Mouse (Mus musculus) small intestine, adult 2 months (tissue): ENCODE results near the gene Pde9a. TPM values are rescaled to one million over a fixed set of nuclear protein-coding genes. Genes with fewer than 3 reads are reported as not detected.
A peak's percentile ranks its signal among the peaks of the same experiment; 100 is the strongest.

Experiments
- H3K27ac ChIP-seq: fragments of 200-500 bp; 2 replicates; pipeline ENCODE4 v1.5.1; 2012; ENCODE audit warnings: low read depth, low read length, control low read depth, inconsistent platforms; ENCODE audit not compliant: insufficient read depth
- H3K27me3 ChIP-seq: fragments of 200-500 bp; 2 replicates; pipeline ENCODE4 v1.6.1; 2012; ENCODE audit warnings: mild to moderate bottlenecking, moderate library complexity, low read length, inconsistent platforms; ENCODE audit not compliant: control insufficient read depth, insufficient read depth
- H3K36me3 ChIP-seq: fragments of 200-500 bp; 2 replicates; pipeline ENCODE4 v1.6.1; 2012; ENCODE audit warnings: mild to moderate bottlenecking, low read length, control low read depth, inconsistent platforms; ENCODE audit not compliant: control insufficient read depth, insufficient read depth
- H3K4me1 ChIP-seq: fragments of 200-500 bp; 2 replicates; pipeline ENCODE4 v1.6.1; 2012; ENCODE audit warnings: low read length, inconsistent platforms, mixed read lengths; ENCODE audit not compliant: control insufficient read depth, insufficient read depth, insufficient read length
- H3K4me3 ChIP-seq: fragments of 200-500 bp; 2 replicates; pipeline ENCODE4 v1.5.1; 2012; ENCODE audit warnings: low read depth, mild to moderate bottlenecking, control low read depth, inconsistent platforms, low read length, moderate library complexity
- CTCF ChIP-seq: fragments of 200-500 bp; IDR thresholded peaks from 2 replicates; pipeline ENCODE4 v1.5.1; 2012; ENCODE audit warnings: low read depth, mild to moderate bottlenecking, control low read depth, inconsistent platforms, low read length, moderate library complexity, mixed read lengths; ENCODE audit not compliant: insufficient replicate concordance, insufficient read length; ENCODE audit errors: extremely low read depth
- POLR2A ChIP-seq: fragments of 200-500 bp; IDR thresholded peaks from 2 replicates; pipeline ENCODE4 v1.6.1; 2012; ENCODE audit warnings: low read depth, mild to moderate bottlenecking, control low read depth, inconsistent platforms, low read length, moderate library complexity
- WGBS: fragments of 180-500 bp; shearing (Covaris S2); methylation state at CpG from one replicate; pipeline ENCODE4 v1.1.7; 2018; 5-methylcytosine and 5-hydroxymethylcytosine counted together
- polyA plus RNA-seq: library from polyadenylated mRNA; depleted of rRNA; stranded (reverse); fragments of >200 nt; gene quantifications from 2 replicates; pipeline ENCODE4 v1.2.3, GENCODE M21; 2012

Gene Pde9a
- polyA plus RNA-seq, 1 experiment = 394 TPM

- H3K36me3 ChIP-seq = peaks cover 10% of the 10 kb centered on the region
- H3K27me3 ChIP-seq = no peaks in the 10 kb centered on the region
- under 1% methylated on average over 56 of the region's 56 CpGs for WGBS
- peaks cover 4% of the 10 kb centered on the region; the same call in 1 of the 2 replicates for H3K4me1 ChIP-seq
- H3K27ac ChIP-seq = no peak overlapping the region
- peak overlapping the region; percentile 87 for H3K4me3 ChIP-seq
- no peak for TF ChIP-seq CTCF
- TF ChIP-seq POLR2A = 0 out of 2 replicates have a peak, but pooled peaks have one; percentile 7
These were observed 125.9 kb downstream of the Pde9a start for GRCm38 (mm10) chr17:31511792-31512495.

- H3K36me3 ChIP-seq = peaks cover 8% of the 10 kb centered on the region
- peaks cover 4% of the 10 kb centered on the region; the same call in 1 of the 2 replicates for H3K4me1 ChIP-seq
- no peak for TF ChIP-seq POLR2A
- TF ChIP-seq CTCF = no peak
- H3K27me3 ChIP-seq = no peaks in the 10 kb centered on the region
- no peak overlapping the region for H3K27ac ChIP-seq
- WGBS = 9% methylated on average over 6 of the region's 6 CpGs
- H3K4me3 ChIP-seq = peak overlapping the region; percentile 87
These were observed 126.6 kb downstream of the Pde9a start for GRCm38 (mm10) chr17:31512593-31512992.

GRCm38 (mm10) chr17:31514696-31515095, 128.7 kb downstream of the Pde9a start:
- no peak for TF ChIP-seq CTCF
- no peak for TF ChIP-seq POLR2A
- WGBS = 60% methylated on average over 1 of the region's 1 CpGs

GRCm38 (mm10) chr17:31519344-31519945, 133.4 kb downstream of the Pde9a start:
- TF ChIP-seq CTCF (no peak), POLR2A (no peak)
- H3K27ac ChIP-seq = peak overlapping the region; percentile 86
- H3K36me3 ChIP-seq = peaks cover 12% of the 10 kb centered on the region
- 2% methylated on average over 7 of the region's 7 CpGs for WGBS
- H3K4me1 ChIP-seq = peaks cover 4% of the 10 kb centered on the region
- no peaks in the 10 kb centered on the region for H3K27me3 ChIP-seq
- H3K4me3 ChIP-seq = peak overlapping the region; percentile 98

More at GRCm38 (mm10) chr17:31514696-31515095, 128.7 kb downstream of the Pde9a start:
- Histone ChIP-seq H3K4me1 (peaks cover 4% of the 10 kb centered on the region; the same call in 1 of the 2 replicates), H3K4me3 (no peak overlapping the region), H3K36me3 (no peaks in the 10 kb centered on the region), H3K27ac (no peak overlapping the region), H3K27me3 (no peaks in the 10 kb centered on the region)

GRCm38 (mm10) chr17:31519946-31520838, 134.2 kb downstream of the Pde9a start, which contains the start of the genes Wdr4 and Ndufv3:
Wdr4 (minus strand) TSS chr17:31519980.
Ndufv3 (plus strand) TSS chr17:31520115.
- TF ChIP-seq CTCF (no peak), POLR2A (peak; percentile 83)

GRCm38 (mm10) chr17:31520895-31521294, 134.9 kb downstream of the Pde9a start:
- Histone ChIP-seq H3K36me3 (peaks cover 17% of the 10 kb centered on the region), H3K4me1 (peaks cover 4% of the 10 kb centered on the region), H3K4me3 (peak overlapping the region; percentile 27; the same call in 1 of the 2 replicates), H3K27me3 (no peaks in the 10 kb centered on the region), H3K27ac (no peak overlapping the region)
- no peak for TF ChIP-seq POLR2A
- no peak for TF ChIP-seq CTCF
- 27% methylated on average over 3 of the region's 3 CpGs for WGBS

More at GRCm38 (mm10) chr17:31519946-31520838, 134.2 kb downstream of the Pde9a start, which contains the start of the genes Wdr4 and Ndufv3:
- WGBS = under 1% methylated on average over 45 of the region's 45 CpGs
- peaks cover 14% of the 10 kb centered on the region for H3K36me3 ChIP-seq
- H3K27ac ChIP-seq = peak within 1 kb of the TSS; percentile 86
- peaks cover 4% of the 10 kb centered on the region for H3K4me1 ChIP-seq
- no peaks in the 10 kb centered on the region for H3K27me3 ChIP-seq
- H3K4me3 ChIP-seq = peak within 1 kb of the TSS; percentile 98
